Mouse (Mus musculus) urinary bladder, postnatal 0 days (tissue): ENCODE results near the gene Cldn22. TPM values are rescaled to one million over a fixed set of nuclear protein-coding genes. Genes with fewer than 3 reads are reported as not detected.

Experiments
- polyA plus RNA-seq: library from polyadenylated mRNA; unstranded; fragments of >200 nt; fragmentation: Nextera tagmentation; extraction: Ambion mirVana; gene quantifications from 2 replicates; pipeline ENCODE4 v1.2.1, GENCODE M21; 2015

The Cldn22 gene
- polyA plus RNA-seq = not detected in 2 replicates

DNA sequence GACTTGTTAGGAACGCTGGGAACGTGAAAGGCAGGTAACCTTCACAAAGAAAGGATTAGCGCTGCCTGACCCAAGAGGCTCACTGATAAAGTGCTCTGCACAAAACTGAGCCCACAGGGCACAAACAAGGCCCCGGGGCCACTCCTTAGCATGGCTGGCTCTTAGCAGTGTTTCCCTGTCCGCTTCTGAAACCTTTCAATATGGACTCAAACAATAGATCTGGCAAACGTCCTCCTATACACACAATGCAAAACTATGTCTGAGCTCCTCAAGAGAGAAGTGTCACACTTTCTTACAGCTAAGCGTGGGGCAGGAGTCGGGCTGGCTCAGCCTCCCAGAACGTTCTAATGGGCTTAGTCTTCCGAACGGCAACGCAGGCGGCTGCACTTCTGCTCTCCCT lies at the start of gene Cldn22:
TSS of gene Cldn22 (plus strand) at position 301 of the 400 bp plus-strand sequence.

DNA sequence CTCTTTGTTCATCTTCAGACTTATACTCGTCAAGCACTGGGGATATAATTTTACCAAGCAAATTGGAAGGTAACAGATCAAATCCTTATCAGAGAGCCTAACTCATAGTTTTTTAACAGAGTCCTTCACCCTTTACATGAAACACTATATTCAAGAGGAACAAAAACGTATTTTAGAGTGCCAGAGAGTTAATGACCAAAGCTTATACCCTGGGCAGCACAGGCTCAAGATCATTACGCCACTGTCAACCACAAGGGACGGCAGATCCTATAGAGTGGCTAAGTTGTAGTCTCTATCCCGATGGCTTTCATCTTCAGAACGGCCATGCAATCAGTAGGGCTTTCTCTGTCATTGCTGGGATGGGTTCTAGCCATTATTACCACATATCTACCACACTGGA lies 2.4 kb upstream of the Cldn22 start, which contains the start of gene Cldn24:
TSS of gene Cldn24 (plus strand) at position 301 of the 400 bp plus-strand sequence.

Other genes with a start within 250 kb of the Cldn22 start
- gene Ing2, start 148.9 kb upstream of the Cldn22 start, polyA plus RNA-seq = 9.7 and 9.9 TPM in 2 replicates
- gene Cdkn2aip, start 110.5 kb upstream of the Cldn22 start, polyA plus RNA-seq = 12.4 and 13.7 TPM in 2 replicates
- not detected in 2 replicates for gene Cldn24, start 2.3 kb upstream of the Cldn22 start, polyA plus RNA-seq
- gene Wwc2, start 166.4 kb downstream of the Cldn22 start, polyA plus RNA-seq = 8.0 and 10.6 TPM in 2 replicates